Mouse (Mus musculus) liver, embryonic 11.5 days (tissue): ENCODE data around the gene Larp6. TPM values are rescaled to one million over a fixed set of nuclear protein-coding genes. Genes with fewer than 3 reads are reported as not detected.

Experiments used
- ATAC-seq: fragments of 200-750 bp; cut with Nextera tagmentation; replicated peaks from 2 replicates; pipeline ENCODE4 v1.8.0; 2017; ENCODE audit warnings: moderate number of reproducible peaks, mild to moderate bottlenecking, moderate TSS enrichment, moderate library complexity; ENCODE audit not compliant: low FRiP score
- DNase-seq: peaks from one replicate; pipeline ENCODE4 v3.0.0-alpha.2; 2017; ENCODE audit warnings: low spot score
- H3K27ac ChIP-seq: fragments of 300-500 bp; sonication (generic); 2 replicates; pipeline ENCODE4 v1.5.1; 2014; ENCODE audit warnings: mild to moderate bottlenecking, low read depth, low read length, control low read depth
- H3K27me3 ChIP-seq: fragments of 300-500 bp; sonication (generic); replicated peaks from 2 replicates; pipeline ENCODE4 v1.6.1; 2014; ENCODE audit warnings: low read length, mixed read lengths; ENCODE audit not compliant: control insufficient read depth, insufficient read depth
- H3K36me3 ChIP-seq: fragments of 300-500 bp; sonication (generic); 2 replicates; pipeline ENCODE4 v1.6.1; 2014; ENCODE audit warnings: mild to moderate bottlenecking, low read length, moderate library complexity, mixed read lengths; ENCODE audit not compliant: control insufficient read depth, insufficient read depth
- H3K4me1 ChIP-seq: fragments of 300-500 bp; sonication (generic); replicated peaks from 2 replicates; pipeline ENCODE4 v1.6.1; 2014; ENCODE audit warnings: low read length, mixed read lengths; ENCODE audit not compliant: control insufficient read depth, insufficient read depth
- H3K4me2 ChIP-seq: fragments of 300-500 bp; sonication (generic); 2 replicates; pipeline ENCODE4 v1.6.1; 2014; ENCODE audit warnings: mild to moderate bottlenecking, control low read depth, moderate library complexity
- H3K4me3 ChIP-seq: fragments of 300-500 bp; sonication (generic); 2 replicates; pipeline ENCODE4 v1.5.1; 2014; ENCODE audit warnings: low read depth, low read length, control low read depth
- H3K9ac ChIP-seq: fragments of 300-500 bp; sonication (generic); 2 replicates; pipeline ENCODE4 v1.6.1; 2014; ENCODE audit warnings: low read depth, low read length, control low read depth
- H3K9me3 ChIP-seq: fragments of 300-500 bp; sonication (generic); 2 replicates; pipeline ENCODE4 v1.6.1; 2016; ENCODE audit warnings: low read length, inconsistent platforms, mixed read lengths; ENCODE audit not compliant: control insufficient read depth
- WGBS: fragments of 180-500 bp; shearing (Covaris S2); extraction: QIAGEN DNeasy Blood & Tissue Kit; methylation state at CpG from one replicate; pipeline ENCODE4 v1.1.7; 2014; 5-methylcytosine and 5-hydroxymethylcytosine counted together
- polyA plus RNA-seq: library from polyadenylated mRNA; unstranded; fragments of >200 nt; fragmentation: Nextera tagmentation; extraction: Ambion mirVana; gene quantifications from 2 replicates; pipeline ENCODE4 v1.2.1, GENCODE M21; 2014

Larp6 gene
- polyA plus RNA-seq, 1 experiment from 2014 or later: 0.38 TPM

- Histone ChIP-seq H3K27ac (no peak overlapping the region), H3K4me3 (no peak overlapping the region), H3K27me3 (no peaks in the 10 kb centered on the region), H3K36me3 (no peaks in the 10 kb centered on the region), H3K4me2 (no peak overlapping the region), H3K9me3 (no peaks in the 10 kb centered on the region), H3K4me1 (no peaks in the 10 kb centered on the region), H3K9ac (no peak overlapping the region)
- WGBS: 14% methylated on average over 2 of the region's 2 CpGs
- no peak for ATAC-seq
- no peak for DNase-seq
These were observed 74.8 kb downstream of the Larp6 start for GRCm38 (mm10) chr9:60787517-60788110.

Other genes with a start within 250 kb of the Larp6 start
- gene Thsd4, start 190.9 kb upstream of the Larp6 start, polyA plus RNA-seq: 5.9 and 6.8 TPM in 2 replicates
- gene Lrrc49, start 24.8 kb upstream of the Larp6 start, polyA plus RNA-seq: 4.3 and 4.4 TPM in 2 replicates
- 10.0 and 10.3 TPM in 2 replicates for gene Uaca, start 81.6 kb downstream of the Larp6 start, polyA plus RNA-seq